Mouse (Mus musculus) gastrocnemius, postnatal 14 days (tissue): ENCODE data around the gene Eif3k. TPM values are rescaled to one million over a fixed set of nuclear protein-coding genes. Genes with fewer than 3 reads are reported as not detected.

Experiments used
- DNase-seq: peaks from one replicate; pipeline ENCODE4 v3.0.0; 2021; ENCODE audit warnings: mixed read lengths
- intact Hi-C: fragments of 180-260 bp; cut with DNase I; formaldehyde crosslinking; loops from one replicate; pipeline ENCODE4 v1.15.1; 2025; ENCODE audit warnings: low total_unique reads
- total RNA-seq, 2 experiments: library from RNA; stranded (reverse); gene quantifications; 2 replicates each; pipeline ENCODE4 v1.2.3; 2021

The Eif3k gene
- total RNA-seq, 2 experiments from 2014 or later, result 142 to 147 TPM

DNA sequence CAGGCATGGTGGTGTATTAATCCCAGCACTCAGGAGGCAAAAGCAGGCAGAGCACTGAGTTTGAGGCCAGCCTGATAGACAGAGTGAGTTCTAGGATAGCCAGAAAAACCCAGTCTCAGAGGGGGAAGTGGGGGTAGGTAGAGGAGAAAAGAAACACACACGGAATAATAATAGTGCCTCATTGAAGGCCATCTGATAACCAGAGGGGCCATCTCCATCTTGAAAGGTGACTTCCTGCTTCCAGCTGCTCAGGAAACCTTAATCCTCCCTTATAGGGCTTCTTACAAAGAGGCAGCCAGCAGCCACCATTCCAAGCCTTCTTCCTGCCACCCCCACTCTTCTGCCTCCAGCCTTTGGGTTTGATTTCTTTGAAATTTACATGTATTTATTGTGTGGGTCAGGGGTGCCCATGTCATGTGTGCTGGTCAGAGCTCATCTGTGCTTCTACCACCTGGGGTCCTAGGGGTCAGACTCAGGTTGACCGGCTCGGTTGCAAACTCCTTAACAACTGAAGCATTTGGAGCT is 18.2 kb downstream of the Eif3k start:
- intact Hi-C loops, result no loop called here
- DNase-seq, result no peak

DNA sequence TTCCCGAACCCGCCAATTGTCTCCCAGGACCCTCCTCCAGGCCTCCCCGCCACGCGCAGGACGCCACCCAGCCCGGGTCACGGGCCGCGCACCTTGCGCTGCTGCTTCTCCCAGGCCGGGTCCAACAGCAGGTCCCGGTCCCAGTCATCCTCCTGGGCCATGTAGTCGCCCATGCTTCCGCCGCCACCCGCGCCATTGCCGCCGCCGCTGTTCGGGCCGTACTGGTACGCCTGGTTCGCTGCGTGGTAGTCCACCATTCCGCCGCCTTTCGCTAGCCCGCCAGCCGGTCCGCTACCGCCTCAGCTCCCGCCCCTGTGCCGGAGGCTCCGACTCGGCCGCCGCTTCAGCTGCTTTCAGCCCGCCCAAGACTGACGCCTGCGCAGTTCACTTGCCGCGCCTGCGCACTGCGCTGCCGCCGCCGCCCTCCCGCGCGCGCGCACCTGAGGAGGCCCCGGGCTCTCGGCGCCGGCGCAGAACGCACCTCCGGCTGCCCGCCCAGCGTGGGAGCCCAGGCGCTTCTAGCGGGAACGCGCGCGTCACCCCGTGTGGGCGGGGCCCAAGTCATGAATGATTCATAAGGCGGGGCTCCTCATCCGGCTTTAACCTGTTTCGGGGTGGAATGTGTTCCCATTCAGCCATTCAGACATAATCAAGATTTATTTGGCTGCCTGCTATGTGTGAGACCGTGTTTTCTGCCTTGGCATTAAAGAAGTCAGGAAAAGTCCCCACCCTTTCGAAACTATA is 19.6 kb downstream of the Eif3k start, which contains the start of gene Actn4:
Gene Actn4, minus strand, starts transcription at position 414 of the 744 bp plus-strand sequence.
- intact Hi-C loops, result no loop called here
- DNase-seq, result peak; percentile 99

GRCm38 (mm10) chr7:28961584-28961926 is 20.1 kb downstream of the Eif3k start:
- intact Hi-C loops, result no loop called here
- no peak for DNase-seq

DNA sequence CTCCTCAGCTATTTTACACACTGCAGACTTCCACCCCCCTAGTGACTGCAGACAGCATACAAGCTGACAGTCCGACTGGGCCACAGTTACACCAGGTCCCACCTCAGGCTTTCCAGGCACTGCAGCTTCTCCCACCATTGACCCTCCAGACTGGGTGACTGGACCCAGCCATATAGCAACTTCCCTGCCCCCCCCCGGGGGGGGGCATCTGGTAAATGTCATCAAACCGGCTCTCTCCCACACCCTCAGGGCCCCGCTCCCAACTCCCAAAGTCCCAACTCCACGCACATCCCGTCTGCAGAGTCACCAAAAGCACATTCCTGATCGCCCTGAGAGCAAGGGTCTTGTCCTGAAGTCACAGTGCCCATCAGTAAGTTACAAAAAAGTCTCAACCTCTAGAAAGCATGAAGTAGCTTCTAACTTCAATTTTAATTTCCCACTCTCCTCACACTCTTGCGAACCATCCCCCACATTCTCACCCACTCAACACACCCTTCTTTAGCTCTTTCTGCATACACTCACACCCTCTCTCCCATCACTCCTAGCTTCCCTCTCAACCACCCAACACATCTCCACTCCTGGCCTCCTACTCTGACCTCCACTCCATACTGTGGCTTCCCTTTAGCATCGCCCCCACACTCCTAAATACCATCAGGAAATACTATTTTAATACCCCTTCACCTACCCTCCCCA is 21.2 kb downstream of the Eif3k start:
- no peak for DNase-seq
- intact Hi-C loops, result no loop called here

GRCm38 (mm10) chr7:28959505-28960045 is 22.1 kb downstream of the Eif3k start:
- DNase-seq, result no peak
- intact Hi-C loops, result no loop called here

DNA sequence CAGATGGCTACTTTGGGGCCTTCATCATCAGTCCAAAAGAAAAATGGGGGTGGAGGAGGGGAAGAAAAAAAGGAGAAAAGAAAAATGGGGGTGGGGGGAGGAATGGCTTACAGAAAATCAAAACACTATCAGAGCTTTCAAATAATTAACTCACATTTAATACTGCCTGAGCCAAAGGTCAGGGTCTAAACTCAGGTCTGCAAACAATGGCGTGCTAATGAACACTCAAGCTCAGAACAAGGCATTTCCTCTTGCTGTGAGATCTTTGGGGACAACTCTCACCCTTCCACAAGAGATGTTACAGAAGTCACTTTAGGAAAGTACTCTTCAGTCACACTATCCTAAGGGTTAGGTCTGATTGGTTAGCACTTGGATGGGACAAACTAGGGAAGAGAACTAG is 22.9 kb downstream of the Eif3k start:
- intact Hi-C loops, result no loop called here
- no peak for DNase-seq

DNA sequence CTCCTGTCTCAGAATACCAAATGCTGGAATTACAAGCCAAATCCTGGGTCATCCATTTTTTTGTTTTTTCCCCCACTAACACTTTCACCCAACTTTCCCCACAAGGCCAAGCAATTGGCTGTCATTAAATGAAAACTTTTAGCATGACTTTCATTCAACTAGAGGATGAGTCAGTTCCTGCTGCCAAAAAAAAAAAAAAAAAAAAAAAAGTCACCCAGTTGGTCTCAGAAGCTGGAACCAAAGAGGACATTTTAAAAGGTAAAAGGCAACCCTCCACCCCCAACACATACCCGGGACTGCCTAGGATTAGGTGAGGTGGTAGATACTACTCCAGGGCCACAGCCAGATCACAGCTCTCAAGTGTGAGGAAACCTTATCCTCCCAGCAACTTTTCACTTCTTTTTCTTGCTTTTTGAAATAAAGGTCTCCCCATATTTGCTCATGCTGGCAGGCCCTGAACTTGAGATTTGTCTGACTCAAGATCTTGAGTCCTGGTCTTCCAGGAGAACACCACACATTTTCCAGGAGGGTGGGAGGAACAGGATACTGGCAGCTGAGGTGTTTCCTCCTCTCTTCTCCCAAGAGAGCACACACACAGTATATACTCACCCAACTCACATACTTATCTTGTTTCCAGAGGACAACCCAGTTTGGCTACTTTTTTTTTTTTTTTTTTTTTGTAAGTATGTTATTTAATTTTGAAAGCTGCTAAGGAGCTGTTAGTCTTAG is 23.5 kb downstream of the Eif3k start:
- no peak for DNase-seq
- intact Hi-C loops, result no loop called here

- DNase-seq, result no peak
- intact Hi-C loops, result no loop called here
These were observed 24.4 kb downstream of the Eif3k start for GRCm38 (mm10) chr7:28957286-28957685.

DNA sequence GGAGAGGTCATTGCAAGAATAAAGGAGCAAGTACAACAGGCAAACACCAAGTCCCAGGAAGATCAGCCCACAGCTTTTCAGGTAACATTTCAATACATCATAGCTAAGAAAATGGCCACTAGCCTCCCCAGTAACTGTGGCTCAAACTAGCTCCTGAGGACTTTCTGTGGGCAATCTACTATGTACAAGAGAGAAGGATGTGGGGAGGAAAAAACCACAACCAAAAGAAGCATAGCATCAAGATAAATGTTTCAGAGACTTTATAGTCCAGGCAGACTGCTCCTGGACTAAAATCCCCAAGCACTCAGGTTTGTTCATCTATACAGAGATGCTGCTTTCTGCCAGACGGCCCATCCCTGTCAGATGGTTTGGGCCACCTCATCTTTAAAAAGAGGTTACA is 25.4 kb downstream of the Eif3k start:
- intact Hi-C loops, result no loop called here
- DNase-seq, result no peak

GRCm38 (mm10) chr7:28955295-28955897 is 26.3 kb downstream of the Eif3k start:
- intact Hi-C loops, result no loop called here
- DNase-seq, result no peak

- DNase-seq, result no peak
- intact Hi-C loops, result no loop called here
These were observed 26.9 kb downstream of the Eif3k start for GRCm38 (mm10) chr7:28954773-28955172.

- DNase-seq, result no peak
- intact Hi-C loops, result no loop called here
These were observed 27.9 kb downstream of the Eif3k start for GRCm38 (mm10) chr7:28953476-28954376.

GRCm38 (mm10) chr7:28952786-28953185 is 28.9 kb downstream of the Eif3k start:
- intact Hi-C loops, result no loop called here
- no peak for DNase-seq

GRCm38 (mm10) chr7:28951764-28952163 is 29.9 kb downstream of the Eif3k start:
- intact Hi-C loops, result no loop called here
- DNase-seq, result no peak

- no peak for DNase-seq
- intact Hi-C loops, result no loop called here
These were observed 31.2 kb downstream of the Eif3k start for GRCm38 (mm10) chr7:28950346-28951037.

DNA sequence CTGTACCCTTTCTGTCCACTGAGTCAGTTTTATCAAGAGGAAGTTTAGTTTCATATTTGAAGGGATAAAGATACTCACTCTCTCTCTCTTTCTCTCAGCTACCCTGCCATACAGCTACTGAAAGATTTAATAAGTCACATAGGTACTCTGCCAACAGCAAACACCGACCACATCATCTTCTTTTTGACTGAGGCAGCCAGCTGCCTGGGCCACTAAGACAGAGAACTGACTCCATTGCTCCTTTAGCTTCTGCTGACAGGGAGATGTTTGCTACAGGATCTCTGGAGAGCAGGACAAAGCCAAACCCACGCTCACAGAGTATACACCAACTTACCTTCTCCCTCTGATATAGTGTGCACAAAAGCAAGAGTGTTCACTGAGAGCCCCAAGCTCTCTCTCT is 32.4 kb downstream of the Eif3k start:
- DNase-seq, result no peak
- intact Hi-C loops, result no loop called here

DNA sequence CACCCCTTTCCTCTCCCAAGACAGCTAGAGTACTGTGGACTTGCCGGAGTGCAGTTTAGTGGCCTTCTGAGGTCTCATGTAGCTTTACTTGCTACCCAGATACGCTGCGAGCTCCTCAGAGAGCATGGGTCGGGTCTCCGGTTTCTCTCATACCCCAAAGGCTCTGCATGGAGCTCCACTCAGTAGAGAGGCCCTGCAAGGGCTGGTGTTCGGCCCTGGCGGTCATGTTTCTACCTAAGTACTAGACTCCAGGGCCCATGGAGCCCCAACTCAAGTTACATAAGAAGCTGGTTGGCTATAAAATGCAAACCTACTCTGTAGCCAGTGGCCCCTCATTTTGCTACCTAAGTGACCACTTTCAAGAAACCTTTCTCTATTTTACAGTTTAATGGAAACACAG is 32.9 kb downstream of the Eif3k start:
- intact Hi-C loops, result no loop called here
- DNase-seq, result no peak

- no peak for DNase-seq
- intact Hi-C loops, result no loop called here
These were observed 35.4 kb downstream of the Eif3k start for GRCm38 (mm10) chr7:28946271-28946610.
